Mouse (Mus musculus) MEL (cell line): Measurements from ENCODE around the gene Maml2. TPM values are rescaled to one million over a fixed set of nuclear protein-coding genes. Genes with fewer than 3 reads are reported as not detected.

Source experiments
- DNase-seq: peaks from one replicate; pipeline ENCODE4 v3.0.0; 2011; ENCODE audit warnings: low read depth, low spot score
- H3K27ac ChIP-seq: 2 replicates; pipeline ENCODE4 v1.5.1; 2012; ENCODE audit warnings: low read depth, mild to moderate bottlenecking, control low read depth, low read length, moderate library complexity; ENCODE audit not compliant: control insufficient read depth
- H3K27me3 ChIP-seq, 2 experiments: fragments of 150-350 bp in 1 of 2; sonication (generic) in 1 of 2; 2 replicates each; pipeline ENCODE4 v1.6.1; 2012; ENCODE audit warnings: low read length in 2 of 2, mild to moderate bottlenecking in 2 of 2, improper control_type of control experiment in 1 of 2, moderate library complexity in 1 of 2; ENCODE audit not compliant: insufficient read depth in 2 of 2, control insufficient read depth in 1 of 2
- H3K36me3 ChIP-seq, 2 experiments: 2 replicates each; pipeline ENCODE4 v1.6.1; 2012 to 2014; ENCODE audit warnings: low read length in 2 of 2, improper control_type of control experiment in 1 of 2, inconsistent platforms in 1 of 2, mild to moderate bottlenecking in 1 of 2; ENCODE audit not compliant: insufficient read depth in 2 of 2, control insufficient read depth in 1 of 2
- H3K4me1 ChIP-seq, 2 experiments: fragments of 150-350 bp in 1 of 2; sonication (generic) in 1 of 2; 2 replicates each; pipeline ENCODE4 v1.6.1; 2012; ENCODE audit warnings: low read length in 2 of 2, improper control_type of control experiment in 1 of 2, mild to moderate bottlenecking in 1 of 2; ENCODE audit not compliant: insufficient read depth in 2 of 2, control insufficient read depth in 1 of 2
- H3K4me3 ChIP-seq, 2 experiments: fragments of 150-350 bp in 1 of 2; sonication (generic) in 1 of 2; 2 replicates each; pipeline ENCODE4 v1.5.1; 2012; ENCODE audit warnings: low read depth in 2 of 2, low read length in 2 of 2, mild to moderate bottlenecking in 2 of 2, moderate library complexity in 2 of 2, control low read depth in 1 of 2, improper control_type of control experiment in 1 of 2; ENCODE audit not compliant: control insufficient read depth in 1 of 2, insufficient read depth in 1 of 2
- H3K79me2 ChIP-seq: 2 replicates; pipeline ENCODE4 v1.6.1; 2012; ENCODE audit warnings: mild to moderate bottlenecking, low read length, moderate library complexity; ENCODE audit not compliant: control insufficient read depth, poor library complexity, insufficient read depth
- H3K9ac ChIP-seq: 2 replicates; pipeline ENCODE4 v1.6.1; 2012; ENCODE audit warnings: low read depth, mild to moderate bottlenecking, control low read depth, low read length, moderate library complexity; ENCODE audit not compliant: control insufficient read depth, poor library complexity, severe bottlenecking
- H3K9me3 ChIP-seq: fragments of 150-350 bp; sonication (generic); replicated peaks from 2 replicates; pipeline ENCODE4 v1.6.1; 2012; ENCODE audit warnings: mild to moderate bottlenecking, low read length, improper control_type of control experiment, moderate library complexity; ENCODE audit not compliant: insufficient read depth
- CHD2 ChIP-seq: IDR thresholded peaks from 2 replicates; pipeline ENCODE4 v1.6.1; 2011; ENCODE audit warnings: low read length, improper control_type of control experiment
- CTCF ChIP-seq, 3 experiments: IDR thresholded peaks in 2 of 3; conservative IDR thresholded peaks in 1 of 3; 2 replicates each; pipeline ENCODE4 v1.5.1; 2011 to 2012; ENCODE audit warnings: low read length in 3 of 3, low read depth in 2 of 3, mild to moderate bottlenecking in 2 of 3, improper control_type of control experiment in 1 of 3, inconsistent platforms in 1 of 3, mixed read lengths in 1 of 3, moderate library complexity in 1 of 3; ENCODE audit not compliant: control insufficient read depth in 1 of 3, insufficient read depth in 1 of 3, poor library complexity in 1 of 3, severe bottlenecking in 1 of 3
- ELF1 ChIP-seq: IDR thresholded peaks from 2 replicates; pipeline ENCODE4 v1.6.1; 2014; ENCODE audit warnings: low read depth, mild to moderate bottlenecking, inconsistent platforms, low read length, improper control_type of control experiment, moderate library complexity
- EP300 ChIP-seq, 2 experiments: IDR thresholded peaks; 2 replicates each; pipeline ENCODE4 v1.6.1; 2011; ENCODE audit warnings: improper control_type of control experiment in 2 of 2, low read length in 2 of 2, low read depth in 1 of 2, mild to moderate bottlenecking in 1 of 2
- GATA1 ChIP-seq: IDR thresholded peaks from 2 replicates; pipeline ENCODE4 v1.6.1; 2011; ENCODE audit warnings: low read depth, low read length, improper control_type of control experiment
- KAT2A ChIP-seq: conservative IDR thresholded peaks from 2 replicates; pipeline ENCODE4 v1.6.1; 2012; ENCODE audit warnings: low read depth, low read length, improper control_type of control experiment, inconsistent platforms
- MAX ChIP-seq: IDR thresholded peaks from 2 replicates; pipeline ENCODE4 v1.6.1; 2011; ENCODE audit warnings: low read length, improper control_type of control experiment
- MAZ ChIP-seq: IDR thresholded peaks from 2 replicates; pipeline ENCODE4 v1.6.1; 2012; ENCODE audit warnings: low read depth, mild to moderate bottlenecking, inconsistent platforms, low read length, improper control_type of control experiment
- MEF2A ChIP-seq: IDR thresholded peaks from 2 replicates; pipeline ENCODE4 v1.6.1; 2014; ENCODE audit warnings: low read depth, mild to moderate bottlenecking, inconsistent platforms, low read length, improper control_type of control experiment; ENCODE audit not compliant: poor library complexity, insufficient replicate concordance, severe bottlenecking; ENCODE audit errors: extremely low read depth
- NELFE ChIP-seq: IDR thresholded peaks from 2 replicates; pipeline ENCODE4 v1.6.1; 2011; ENCODE audit warnings: low read depth, low read length, improper control_type of control experiment
- NRF1 ChIP-seq: IDR thresholded peaks from 2 replicates; pipeline ENCODE4 v1.6.1; 2014; ENCODE audit warnings: low read depth, mild to moderate bottlenecking, inconsistent platforms, low read length, improper control_type of control experiment, moderate library complexity; ENCODE audit not compliant: poor library complexity, insufficient read depth, severe bottlenecking
- SMC3 ChIP-seq: IDR thresholded peaks from 2 replicates; pipeline ENCODE4 v1.6.1; 2011; ENCODE audit warnings: low read depth, low read length, improper control_type of control experiment
- UBTF ChIP-seq: IDR thresholded peaks from 2 replicates; pipeline ENCODE4 v1.6.1; 2012; ENCODE audit warnings: low read depth, mild to moderate bottlenecking, inconsistent platforms, low read length, improper control_type of control experiment, moderate library complexity, borderline replicate concordance; ENCODE audit not compliant: insufficient read depth
- USF2 ChIP-seq, 2 experiments: IDR thresholded peaks; 2 replicates each; pipeline ENCODE4 v1.6.1; 2011 to 2012; ENCODE audit warnings: improper control_type of control experiment in 2 of 2, low read length in 2 of 2, borderline replicate concordance in 1 of 2, inconsistent platforms in 1 of 2, low read depth in 1 of 2, mild to moderate bottlenecking in 1 of 2; ENCODE audit not compliant: insufficient read depth in 1 of 2
- ZNF384 ChIP-seq: IDR thresholded peaks from 2 replicates; pipeline ENCODE4 v1.6.1; 2012; ENCODE audit warnings: low read depth, mild to moderate bottlenecking, inconsistent platforms, low read length, improper control_type of control experiment
- polyA plus RNA-seq, 2 experiments: library from polyadenylated mRNA; stranded (reverse) in 1 of 2; unstranded in 1 of 2; fragments of >175 nt in 1 of 2; fragments of >200 nt in 1 of 2; gene quantifications; 2 replicates each; pipeline versions ENCODE4 v1.2.1 to v1.2.4; 2012; ENCODE audit warnings: low replicate concordance in 2 of 2, low read depth in 1 of 2; ENCODE audit not compliant: insufficient read length in 2 of 2, insufficient read depth in 1 of 2, missing spikeins in 1 of 2
- total RNA-seq: library from RNA; depleted of rRNA; stranded (reverse); fragments of 300-350 nt; gene quantifications from 2 replicates; pipeline ENCODE4 v1.2.3, GENCODE M21; 2012

The Maml2 gene
- total and polyA plus RNA-seq, 3 experiments: 0.08 to 0.47 TPM; not detected in 1

DNA sequence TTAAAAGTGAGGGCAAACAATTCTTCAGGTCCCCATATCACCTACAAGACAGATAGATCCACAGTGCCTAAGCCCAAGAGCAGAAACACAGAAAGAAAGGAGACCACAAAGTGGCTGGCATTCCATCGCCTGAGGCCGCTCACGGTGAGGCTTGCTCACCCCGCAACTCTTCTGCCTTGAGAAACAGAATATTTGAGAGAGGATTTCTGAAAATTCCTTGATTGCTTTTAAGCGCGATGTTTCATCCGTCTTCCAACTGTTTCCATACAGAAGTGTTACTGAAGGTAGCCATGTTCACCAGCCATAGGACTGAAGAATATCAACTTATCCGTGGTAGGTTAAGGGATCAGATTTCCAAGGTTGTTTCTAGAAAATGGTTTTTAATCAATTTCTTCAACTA, 383.4 kb downstream of the Maml2 start:
- no peak overlapping the region for H3K9ac ChIP-seq
- H3K27me3 ChIP-seq: no peaks in the 10 kb centered on the region; a peak in 1 of 4 replicates
- H3K27ac ChIP-seq: no peak overlapping the region
- H3K4me3 ChIP-seq: no peak overlapping the region
- no peak for DNase-seq
- no peaks in the 10 kb centered on the region for H3K79me2 ChIP-seq
- H3K4me1 ChIP-seq: peaks cover 26 to 32% of the 10 kb centered on the region in 2 experiments
- H3K36me3 ChIP-seq: peaks cover 0 to 26% of the 10 kb centered on the region in 2 experiments; a peak in 2 of 4 replicates
- H3K9me3 ChIP-seq: no peaks in the 10 kb centered on the region
- TF ChIP-seq ZNF384: no peak
- TF ChIP-seq MAZ: no peak
- no peak for TF ChIP-seq SMC3
- no peak for TF ChIP-seq MAX
- TF ChIP-seq KAT2A: no peak
- no peak for TF ChIP-seq CHD2
- no peak for TF ChIP-seq USF2 (IDR thresholded peaks at IDR 0.05; ENCODE audit: borderline replicate concordance in 1 of 2, insufficient read depth in 1 of 2, low read depth in 1 of 2, low read length in 2 of 2)
- no peak for TF ChIP-seq UBTF
- no peak for TF ChIP-seq NRF1
- no peak for TF ChIP-seq GATA1
- TF ChIP-seq NELFE: no peak
- TF ChIP-seq MEF2A: no peak
- TF ChIP-seq EP300 (IDR thresholded peaks at IDR 0.05; ENCODE audit: low read depth in 1 of 2, low read length in 2 of 2): no peak

DNA sequence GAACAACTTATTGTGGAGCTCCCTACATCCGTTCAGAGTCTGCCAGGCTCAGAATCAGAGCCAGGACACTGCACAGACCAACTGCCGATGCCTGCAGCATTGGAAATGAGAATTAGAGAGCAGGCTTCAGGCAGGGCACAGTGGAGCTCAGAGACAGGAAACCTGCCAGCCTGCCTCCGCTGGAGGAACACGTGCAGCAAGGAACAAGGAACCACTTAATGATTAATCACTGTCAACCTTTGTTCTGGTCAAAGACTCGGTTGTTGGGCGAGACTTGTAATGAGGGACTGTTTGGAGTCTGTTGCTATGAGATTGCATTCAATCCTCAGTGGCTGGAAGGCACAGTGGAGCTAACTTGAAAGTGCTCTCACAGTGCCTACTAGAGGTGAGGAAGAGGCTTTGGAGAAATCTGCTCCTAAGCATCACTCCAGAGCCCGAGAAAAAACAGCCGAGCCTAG, 383.9 kb downstream of the Maml2 start:
- DNase-seq: no peak
- H3K9me3 ChIP-seq: no peaks in the 10 kb centered on the region
- peaks cover 0 to 26% of the 10 kb centered on the region in 2 experiments; a peak in 2 of 4 replicates for H3K36me3 ChIP-seq
- H3K27ac ChIP-seq: no peak overlapping the region
- H3K4me1 ChIP-seq: peaks cover 26 to 35% of the 10 kb centered on the region in 2 experiments
- H3K79me2 ChIP-seq: no peaks in the 10 kb centered on the region
- H3K27me3 ChIP-seq: no peaks in the 10 kb centered on the region; a peak in 1 of 4 replicates
- H3K4me3 ChIP-seq: no peak overlapping the region
- TF ChIP-seq ELF1 (no peak), CTCF (IDR thresholded peaks at IDR 0.05 in 2 of 3, conservative IDR thresholded peaks at IDR 0.05 in 1 of 3; ENCODE audit: control insufficient read depth in 1 of 3, insufficient read depth in 1 of 3, low read depth in 2 of 3, low read length in 3 of 3, poor library complexity in 1 of 3, severe bottlenecking in 1 of 3) (peak in 1 of 3 experiments; percentile 14; a peak in 2 of 6 replicates)
- H3K9ac ChIP-seq: no peak overlapping the region
